Mouse (Mus musculus) olfactory bulb, adult 2 months (tissue): ENCODE measurements around the gene Lsm7. TPM values are rescaled to one million over a fixed set of nuclear protein-coding genes. Genes with fewer than 3 reads are reported as not detected.
A peak's percentile ranks its signal among the peaks of the same experiment; 100 is the strongest.

Experiments
- H3K27ac ChIP-seq: fragments of 200-500 bp; 2 replicates; pipeline ENCODE4 v1.5.1; 2012; ENCODE audit warnings: low read depth, low read length; ENCODE audit not compliant: insufficient read depth
- H3K4me1 ChIP-seq: fragments of 200-500 bp; 2 replicates; pipeline ENCODE4 v1.6.1; 2012; ENCODE audit warnings: low read length; ENCODE audit not compliant: control insufficient read depth, insufficient read depth
- H3K4me3 ChIP-seq: fragments of 200-500 bp; 2 replicates; pipeline ENCODE4 v1.5.1; 2012; ENCODE audit warnings: mild to moderate bottlenecking, low read depth, low read length, moderate library complexity; ENCODE audit not compliant: insufficient read depth
- CTCF ChIP-seq: fragments of 200-500 bp; IDR thresholded peaks from 2 replicates; pipeline ENCODE4 v1.5.1; 2012; ENCODE audit warnings: low read depth, mild to moderate bottlenecking, low read length, moderate library complexity; ENCODE audit not compliant: insufficient read depth
- POLR2A ChIP-seq: fragments of 200-500 bp; IDR thresholded peaks from 2 replicates; pipeline ENCODE4 v1.6.1; 2012; ENCODE audit warnings: mild to moderate bottlenecking, low read depth, low read length, moderate library complexity; ENCODE audit not compliant: insufficient read depth
- WGBS: fragments of 180-500 bp; shearing (Covaris S2); methylation state at CpG from one replicate; pipeline ENCODE4 v1.1.7; 2018; 5-methylcytosine and 5-hydroxymethylcytosine counted together
- polyA plus RNA-seq: library from polyadenylated mRNA; stranded (reverse); fragments of >200 nt; gene quantifications from 2 replicates; pipeline ENCODE4 v1.2.4, GENCODE M21; 2012; ENCODE audit warnings: low replicate concordance; ENCODE audit not compliant: missing spikeins, insufficient read depth, insufficient read length

The Lsm7 gene
- polyA plus RNA-seq, 1 experiment, result not detected

DNA sequence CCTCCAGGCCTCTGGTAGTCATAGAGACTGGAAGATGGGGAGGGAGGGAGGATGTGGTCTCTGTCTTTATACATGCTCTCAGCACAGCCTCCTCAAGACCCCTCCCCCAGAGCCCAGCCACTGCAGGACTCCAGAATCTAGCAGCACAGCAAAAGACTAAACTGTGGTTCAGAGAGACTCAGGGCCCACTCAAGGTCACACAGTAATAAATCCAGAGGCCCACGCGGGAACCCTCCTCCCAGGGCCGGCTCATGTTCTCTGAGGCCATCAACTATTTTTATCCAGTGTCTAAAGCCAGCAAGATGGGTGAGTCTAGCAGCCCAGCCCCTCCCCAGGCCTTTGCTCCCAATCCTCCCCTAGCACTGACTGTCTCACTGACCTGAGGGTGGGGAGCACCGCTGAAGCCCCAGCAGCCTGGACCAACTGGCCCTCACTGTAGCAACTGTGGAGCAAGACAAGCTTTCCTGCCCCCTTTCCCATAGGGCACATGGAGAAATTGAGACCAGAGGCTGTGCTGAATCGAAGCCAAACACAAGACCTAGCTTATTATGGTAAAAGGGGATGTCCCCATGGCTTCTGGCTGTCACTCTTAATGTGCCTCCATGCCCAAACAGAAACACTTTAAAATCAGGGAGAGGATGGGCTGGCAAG lies 42.5 kb downstream of the Lsm7 start:
- Histone ChIP-seq H3K4me3 (no peak overlapping the region), H3K27ac (no peak overlapping the region), H3K4me1 (peaks cover 27% of the 10 kb centered on the region)
- TF ChIP-seq CTCF, result no peak
- no peak for TF ChIP-seq POLR2A
- 71% methylated on average over 5 of the region's 5 CpGs for WGBS

DNA sequence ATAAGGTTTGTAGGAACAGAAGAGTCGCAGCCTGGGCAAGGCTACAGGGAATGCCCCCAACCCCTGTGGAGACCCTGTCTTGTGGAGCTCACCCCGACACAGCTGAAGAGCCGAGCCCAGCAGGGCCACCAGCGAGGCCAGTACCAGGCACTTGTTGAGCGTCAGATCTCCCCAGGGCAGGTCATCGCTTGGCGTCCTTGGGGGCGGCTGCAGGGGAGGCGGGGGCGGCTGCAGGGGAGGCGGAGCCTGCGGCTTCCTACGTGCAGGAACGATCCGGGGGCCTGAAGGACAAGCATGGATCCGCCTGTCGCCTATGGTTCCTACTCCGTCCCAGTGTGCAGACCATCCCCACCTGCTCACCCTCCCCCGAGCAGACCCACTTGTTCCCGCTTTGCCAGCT lies 44.9 kb downstream of the Lsm7 start:
- Histone ChIP-seq H3K27ac (no peak overlapping the region), H3K4me1 (peaks cover 45% of the 10 kb centered on the region), H3K4me3 (no peak overlapping the region)
- WGBS, result 10% methylated on average over 20 of the region's 20 CpGs
- no peak for TF ChIP-seq POLR2A
- no peak for TF ChIP-seq CTCF

DNA sequence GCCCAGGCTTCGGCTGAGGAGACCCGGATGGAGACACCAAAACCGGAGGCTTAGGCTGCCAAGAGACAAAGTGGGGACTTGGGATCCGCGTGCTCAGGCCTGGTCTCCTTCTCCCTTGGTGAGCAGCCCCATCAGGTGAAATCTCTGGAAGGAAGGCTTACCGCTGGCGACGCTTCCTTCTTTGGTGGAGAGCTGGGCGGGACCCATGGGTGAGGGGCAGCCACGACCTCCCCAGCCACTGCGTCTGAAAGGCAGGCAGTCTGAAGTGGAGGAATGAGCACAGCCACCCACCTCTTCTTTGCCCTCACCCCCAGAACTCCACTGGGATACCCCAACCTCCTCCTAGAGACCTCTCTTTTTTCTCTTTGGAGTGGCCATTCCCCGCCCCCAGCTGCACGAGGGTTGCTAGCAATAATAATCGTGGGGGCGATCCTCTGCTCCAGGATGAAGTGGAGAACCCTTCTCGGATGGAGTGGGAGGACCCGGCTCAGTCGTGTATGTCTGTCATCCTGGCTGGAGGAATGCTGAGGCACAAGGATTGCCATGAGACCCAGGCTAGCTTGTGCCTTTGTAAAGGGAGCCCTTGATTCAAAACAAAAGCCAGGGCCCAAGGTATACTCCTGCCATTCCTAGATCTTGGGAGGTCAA lies 45.9 kb downstream of the Lsm7 start:
- 8% methylated on average over 17 of the region's 18 CpGs for WGBS
- peak overlapping the region; percentile 8 for H3K4me3 ChIP-seq
- no peak overlapping the region for H3K27ac ChIP-seq
- peaks cover 45% of the 10 kb centered on the region for H3K4me1 ChIP-seq
- no peak for TF ChIP-seq POLR2A
- TF ChIP-seq CTCF, result no peak

DNA sequence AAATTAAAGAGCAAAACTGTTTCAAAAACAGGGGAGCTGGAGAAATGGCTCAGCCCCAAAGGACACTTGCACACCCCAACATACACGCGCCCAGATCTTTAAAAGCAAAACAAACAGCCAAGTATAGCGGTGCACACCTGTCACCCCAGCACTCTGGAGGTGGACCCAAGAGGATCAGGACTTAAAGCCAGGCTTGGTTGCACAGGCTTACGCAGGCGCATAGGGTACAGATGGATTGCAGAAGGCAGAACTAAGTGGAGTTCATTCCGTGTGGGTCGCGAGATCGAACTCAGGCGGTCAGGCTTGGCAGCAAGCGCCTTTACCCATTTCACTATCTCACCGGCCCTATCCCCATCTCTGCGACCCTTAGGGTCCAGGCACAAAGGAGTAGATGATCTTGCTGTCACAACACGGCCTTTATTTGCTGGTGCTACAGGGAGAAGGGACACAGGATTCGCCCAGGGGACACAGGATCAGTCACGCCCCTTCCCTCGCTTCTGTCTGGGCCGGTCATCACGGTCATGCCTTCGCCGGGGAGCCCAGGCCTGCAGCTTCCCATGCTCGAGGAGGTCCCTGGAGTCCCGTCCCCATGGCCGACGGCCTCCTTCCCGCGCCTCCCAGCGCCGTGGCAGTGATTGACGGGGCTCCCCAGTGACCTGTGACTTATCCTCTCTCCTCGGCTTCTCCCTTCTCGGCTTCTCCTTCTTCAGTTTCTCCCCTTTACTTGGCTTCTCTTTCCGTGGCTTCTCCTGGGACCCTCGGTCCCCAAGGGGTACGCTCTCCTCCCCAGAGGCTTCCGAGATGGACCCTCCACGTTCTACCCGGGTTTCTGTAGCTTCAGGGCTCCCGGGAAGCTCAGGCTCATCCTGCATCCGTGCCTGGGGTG lies 46.7 kb downstream of the Lsm7 start:
- TF ChIP-seq CTCF (no peak), POLR2A (0 out of 2 replicates have a peak, but pooled peaks have one; percentile 16)
- Histone ChIP-seq H3K27ac (peak overlapping the region; percentile 81; the same call in 1 of the 2 replicates), H3K4me1 (peaks cover 45% of the 10 kb centered on the region), H3K4me3 (peak overlapping the region; percentile 8)
- 22% methylated on average over 40 of the region's 40 CpGs for WGBS

DNA sequence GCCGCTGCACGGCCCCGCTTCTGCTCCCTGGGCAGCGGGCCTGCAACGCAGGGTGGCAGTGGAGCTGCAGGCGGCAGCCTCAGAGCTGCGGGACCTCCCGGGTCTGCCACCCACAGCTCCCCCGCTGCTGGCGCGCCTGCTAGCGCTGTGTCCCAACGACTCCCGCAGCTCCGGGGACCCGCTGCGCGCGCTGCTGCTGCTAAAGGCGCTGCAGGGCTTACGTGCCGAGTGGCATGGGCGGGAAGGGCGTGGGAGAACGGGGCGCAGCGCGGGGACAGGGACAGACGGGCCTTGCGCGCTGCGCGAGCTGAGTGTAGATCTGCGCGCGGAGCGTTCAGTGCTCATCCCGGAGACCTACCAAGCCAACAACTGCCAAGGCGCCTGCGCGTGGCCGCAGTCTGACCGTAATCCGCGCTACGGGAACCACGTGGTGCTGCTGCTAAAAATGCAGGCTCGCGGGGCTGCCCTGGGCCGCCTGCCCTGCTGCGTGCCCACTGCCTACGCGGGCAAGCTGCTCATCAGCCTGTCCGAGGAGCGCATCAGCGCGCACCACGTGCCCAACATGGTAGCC lies 47.9 kb downstream of the Lsm7 start:
- Histone ChIP-seq H3K27ac (peak overlapping the region; percentile 73), H3K4me3 (peak overlapping the region; percentile 51), H3K4me1 (peaks cover 45% of the 10 kb centered on the region)
- no peak for TF ChIP-seq CTCF
- peak; percentile 61; the same call in 1 of the 2 replicates for TF ChIP-seq POLR2A
- under 1% methylated on average over 58 of the region's 58 CpGs for WGBS

DNA sequence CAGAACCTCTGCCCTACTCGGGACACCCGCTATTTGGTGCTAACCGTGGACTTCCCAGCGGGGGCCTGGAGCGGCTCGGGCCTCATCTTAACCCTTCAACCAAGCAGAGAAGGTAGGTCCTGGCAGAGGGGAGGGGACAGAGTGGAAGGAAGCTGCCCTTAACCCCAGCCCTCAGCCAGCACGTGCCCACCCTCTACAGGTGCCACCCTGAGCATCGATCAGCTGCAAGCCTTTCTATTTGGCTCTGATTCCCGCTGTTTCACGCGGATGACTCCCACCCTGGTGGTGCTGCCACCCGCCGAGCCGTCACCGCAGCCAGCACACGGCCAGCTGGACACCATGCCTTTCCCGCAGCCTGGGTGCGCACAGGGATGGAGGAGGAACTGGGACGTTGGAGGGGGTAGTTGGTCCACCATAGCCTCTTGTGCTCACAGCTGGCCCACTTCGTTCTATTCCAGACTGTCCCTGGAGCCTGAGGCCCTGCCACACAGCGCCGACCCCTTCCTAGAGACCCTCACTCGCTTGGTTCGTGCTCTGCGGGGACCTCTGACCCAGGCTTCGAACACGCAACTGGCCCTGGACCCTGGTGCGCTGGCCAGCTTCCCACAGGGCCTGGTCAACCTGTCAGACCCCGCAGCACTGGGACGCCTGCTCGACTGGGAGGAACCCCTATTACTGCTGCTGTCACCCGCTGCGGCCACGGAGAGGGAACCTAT lies 48.5 kb downstream of the Lsm7 start:
- 32% methylated on average over 34 of the region's 34 CpGs for WGBS
- TF ChIP-seq CTCF, result no peak
- TF ChIP-seq POLR2A, result no peak
- Histone ChIP-seq H3K4me3 (peak overlapping the region; percentile 51), H3K27ac (peak overlapping the region; percentile 73), H3K4me1 (peaks cover 45% of the 10 kb centered on the region)

DNA sequence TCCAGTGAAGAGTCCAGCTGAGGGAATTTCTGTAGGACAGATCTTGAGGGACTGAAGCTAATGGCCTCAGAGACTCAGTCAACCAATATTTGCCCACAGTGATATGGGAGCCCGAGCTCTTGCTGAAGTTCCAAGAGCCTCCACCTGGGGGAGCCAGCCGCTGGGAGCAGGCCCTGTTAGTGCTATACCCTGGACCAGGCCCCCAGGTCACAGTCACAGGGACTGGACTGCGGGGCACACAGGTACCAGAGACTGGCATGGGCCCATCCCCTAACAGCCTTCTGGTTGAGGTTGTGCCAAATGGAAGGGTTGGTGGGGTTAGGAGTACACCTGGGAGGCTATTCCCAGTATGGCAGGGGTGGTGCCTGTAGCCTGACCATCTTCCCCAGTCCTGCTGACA lies 49.1 kb downstream of the Lsm7 start:
- TF ChIP-seq POLR2A (no peak), CTCF (peak; percentile 80; the same call in 1 of the 2 replicates)

DNA sequence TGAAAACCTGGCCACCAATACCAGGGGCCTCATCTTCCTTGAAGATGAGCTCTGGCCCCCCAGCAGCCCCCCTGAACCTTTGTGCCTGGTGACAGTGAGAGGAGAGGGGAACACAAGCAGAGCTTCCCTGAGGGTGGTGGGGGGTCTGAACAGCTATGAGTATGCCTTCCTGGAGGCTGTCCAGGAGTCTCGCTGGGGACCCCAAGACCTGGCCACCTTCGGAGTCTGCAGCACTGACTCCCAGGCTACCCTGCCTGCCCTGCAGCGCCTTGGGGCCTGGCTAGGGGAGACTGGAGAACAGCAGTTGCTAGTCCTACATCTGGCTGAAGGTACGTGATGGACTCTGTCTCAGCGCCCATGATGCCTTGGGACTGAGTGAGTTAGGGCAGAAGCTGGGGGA lies 49.7 kb downstream of the Lsm7 start:
- Histone ChIP-seq H3K27ac (no peak overlapping the region), H3K4me1 (peaks cover 44% of the 10 kb centered on the region), H3K4me3 (no peak overlapping the region)
- TF ChIP-seq CTCF, result no peak
- no peak for TF ChIP-seq POLR2A
- 83% methylated on average over 5 of the region's 5 CpGs for WGBS

More for the DNA sequence above, 49.1 kb downstream of the Lsm7 start:
- no peak overlapping the region for H3K4me3 ChIP-seq
- 14% methylated on average over 3 of the region's 3 CpGs for WGBS
- peaks cover 47% of the 10 kb centered on the region for H3K4me1 ChIP-seq
- H3K27ac ChIP-seq, result no peak overlapping the region
